Mouse (Mus musculus): Measurements from ENCODE around the gene Clec11a. TPM values are rescaled to one million over a fixed set of nuclear protein-coding genes. Genes with fewer than 3 reads are reported as not detected.
"Not testable (repeated sequence)": the region's sequence is repeated elsewhere in the genome, so short reads cannot be mapped to it uniquely, and the experiment has no call there.

The Clec11a gene
- total RNA-seq, 4 experiments from 2014 or later = 2.6 to 3.7 (median 3.1) TPM

- no peak for DNase-seq (ENCODE audit: low spot score in 2 of 2)
Measured at GRCm38 (mm10) chr7:44326614-44327013, 19.9 kb upstream of the Clec11a start.

- DNase-seq (ENCODE audit: low spot score in 2 of 2) = no peak
Measured at GRCm38 (mm10) chr7:44322290-44322689, 15.6 kb upstream of the Clec11a start.

GRCm38 (mm10) chr7:44320886-44321285 lies 14.2 kb upstream of the Clec11a start:
- DNase-seq (ENCODE audit: low spot score in 2 of 2) = peak in 1 of 2 experiments; percentile 69

- DNase-seq (ENCODE audit: low spot score in 2 of 2) = no peak
Measured at GRCm38 (mm10) chr7:44317913-44318312, 11.2 kb upstream of the Clec11a start.

- peak in 1 of 2 experiments; percentile 14 for DNase-seq (ENCODE audit: low spot score in 2 of 2)
Measured at GRCm38 (mm10) chr7:44312484-44312883, 5.8 kb upstream of the Clec11a start.

- peak in 1 of 2 experiments; percentile 72 for DNase-seq (ENCODE audit: low spot score in 2 of 2)
Measured at GRCm38 (mm10) chr7:44311713-44312304, 5.1 kb upstream of the Clec11a start.

- DNase-seq (ENCODE audit: low spot score in 2 of 2) = peak; percentile 60 to 82
Measured at GRCm38 (mm10) chr7:44310878-44311712, 4.4 kb upstream of the Clec11a start.

- DNase-seq (ENCODE audit: low spot score in 2 of 2) = peak in 1 of 2 experiments; percentile 38
Measured at GRCm38 (mm10) chr7:44310285-44310877, 3.7 kb upstream of the Clec11a start.

- DNase-seq (ENCODE audit: low spot score in 2 of 2) = peak in 1 of 2 experiments; percentile 28
Measured at GRCm38 (mm10) chr7:44309475-44310284, 3.0 kb upstream of the Clec11a start, which contains the start of gene Shank1. TSS of gene Shank1 (plus strand) at chr7:44310253.

GRCm38 (mm10) chr7:44307261-44308020 lies 739 bp upstream of the Clec11a start:
- DNase-seq (ENCODE audit: low spot score in 2 of 2) = no peak

- DNase-seq (ENCODE audit: low spot score in 2 of 2) = no peak
Measured at GRCm38 (mm10) chr7:44305686-44306085, 1.0 kb downstream of the Clec11a start.

GRCm38 (mm10) chr7:44304775-44305641 lies 1.7 kb downstream of the Clec11a start:
- peak; percentile 94 to 98 for DNase-seq (ENCODE audit: low spot score in 2 of 2)

- DNase-seq (ENCODE audit: low spot score in 2 of 2) = no peak
Measured at GRCm38 (mm10) chr7:44304463-44304774, 2.3 kb downstream of the Clec11a start.

- DNase-seq (ENCODE audit: low spot score in 2 of 2) = peak in 1 of 2 experiments; percentile 6
Measured at GRCm38 (mm10) chr7:44303346-44304340, 3.1 kb downstream of the Clec11a start.

GRCm38 (mm10) chr7:44297501-44297900 lies 9.2 kb downstream of the Clec11a start:
- not testable (repeated sequence) for DNase-seq (ENCODE audit: low spot score in 2 of 2)

- no peak for DNase-seq (ENCODE audit: low spot score in 2 of 2)
Measured at GRCm38 (mm10) chr7:44291418-44291817, 15.3 kb downstream of the Clec11a start.

GRCm38 (mm10) chr7:44290986-44291385 lies 15.7 kb downstream of the Clec11a start:
- no peak for DNase-seq (ENCODE audit: low spot score in 2 of 2)

- no peak for DNase-seq (ENCODE audit: low spot score in 2 of 2)
Measured at GRCm38 (mm10) chr7:44287760-44288159, 18.9 kb downstream of the Clec11a start.

All from left cerebral cortex, adult 8-10 months (tissue).